Comparison of ENCODE assay signal across 25 mouse cellular contexts in the genomic region with DNA sequence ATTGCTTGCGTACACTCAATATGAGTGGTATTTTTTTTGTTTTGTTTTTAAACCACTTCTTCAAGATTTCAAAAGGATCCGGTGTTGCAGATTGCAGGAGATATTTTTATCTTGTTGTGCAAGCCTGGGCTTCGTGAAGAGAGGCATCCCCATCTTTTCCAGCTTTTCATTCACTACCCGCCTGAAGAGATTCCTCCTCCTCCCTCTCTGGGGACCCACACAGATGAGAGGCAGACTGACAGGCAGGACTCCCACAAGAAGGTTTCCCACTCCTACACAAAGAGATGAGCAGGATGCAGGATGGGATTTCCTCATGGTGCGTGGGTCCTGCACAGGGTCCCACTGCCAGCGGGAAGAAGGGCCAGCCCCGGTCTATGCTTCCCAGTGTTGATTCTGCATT.
A peak's percentile ranks its signal among the peaks of the same experiment; 100 is the strongest.
DNase-seq lines count a peak whose midpoint lies in the region; ATAC-seq and TF ChIP-seq lines count a peak whose summit lies in the region.
"Had no signal": no experiment of that assay in that cellular context is flagged by ENCODE, and none has a peak within 500 bp of the region (broad histone marks: within the 10 kb centered on the region; RNA-seq: fewer than 3 reads in every experiment).

No protein-coding gene starts in this region.

- no peaks in the 10 kb centered on the region for H3K27me3 ChIP-seq in hindbrain, embryonic 13.5 days
- H3K27me3 ChIP-seq in hindbrain, embryonic 11.5 days (ENCODE audit: control insufficient read depth, insufficient read depth, low read length), result no peaks in the 10 kb centered on the region
- H3K27me3 ChIP-seq in midbrain, embryonic 13.5 days, result no peaks in the 10 kb centered on the region
- no peaks in the 10 kb centered on the region for H3K27me3 ChIP-seq in midbrain, embryonic 15.5 days (replicated peaks)
- H3K27me3 ChIP-seq in limb, embryonic 10.5 days (ENCODE audit: low read depth, poor library complexity, severe bottlenecking), result no peaks in the 10 kb centered on the region
- H3K27me3 ChIP-seq: embryonic facial prominence, embryonic 12.5 days; limb, embryonic 12.5 days; liver, embryonic 15.5 days; lung, embryonic 15.5 days; Patski had no signal

- H3K36me3 ChIP-seq in hindbrain, embryonic 13.5 days, result no peaks in the 10 kb centered on the region
- no peaks in the 10 kb centered on the region for H3K36me3 ChIP-seq in hindbrain, embryonic 11.5 days (ENCODE audit: control insufficient read depth, insufficient read depth, low read length)
- no peaks in the 10 kb centered on the region for H3K36me3 ChIP-seq in midbrain, embryonic 13.5 days
- no peaks in the 10 kb centered on the region for H3K36me3 ChIP-seq in midbrain, embryonic 15.5 days (replicated peaks)
- no peaks in the 10 kb centered on the region for H3K36me3 ChIP-seq in limb, embryonic 10.5 days
- H3K36me3 ChIP-seq: embryonic facial prominence, embryonic 12.5 days; limb, embryonic 12.5 days; liver, embryonic 15.5 days; lung, embryonic 15.5 days; midbrain, embryonic 10.5 days had no signal

- no peak overlapping the region for H3K4me3 ChIP-seq in hindbrain, embryonic 13.5 days
- H3K4me3 ChIP-seq in hindbrain, embryonic 11.5 days (ENCODE audit: low read depth, low read length), result no peak overlapping the region
- H3K4me3 ChIP-seq in midbrain, embryonic 13.5 days (replicated peaks), result no peak overlapping the region
- no peak overlapping the region for H3K4me3 ChIP-seq in midbrain, embryonic 15.5 days
- no peak overlapping the region for H3K4me3 ChIP-seq in limb, embryonic 10.5 days
- H3K4me3 ChIP-seq: embryonic facial prominence, embryonic 12.5 days; limb, embryonic 12.5 days; liver, embryonic 15.5 days; lung, embryonic 15.5 days; midbrain, embryonic 10.5 days had no signal

- no peaks in the 10 kb centered on the region for H3K9me3 ChIP-seq in hindbrain, embryonic 13.5 days
- no peaks in the 10 kb centered on the region for H3K9me3 ChIP-seq in hindbrain, embryonic 11.5 days (ENCODE audit: control insufficient read depth, low read length)
- H3K9me3 ChIP-seq in midbrain, embryonic 13.5 days, result 0 out of 2 replicates have a peak, but pooled peaks cover under 1% of the 10 kb centered on the region
- no peaks in the 10 kb centered on the region for H3K9me3 ChIP-seq in midbrain, embryonic 15.5 days
- H3K9me3 ChIP-seq in limb, embryonic 10.5 days (replicated peaks), result no peaks in the 10 kb centered on the region
- H3K9me3 ChIP-seq: embryonic facial prominence, embryonic 12.5 days; limb, embryonic 12.5 days; liver, embryonic 15.5 days; lung, embryonic 15.5 days; midbrain, embryonic 10.5 days had no signal

- TF ChIP-seq CTCF in brain, embryonic 14.5 days (IDR thresholded peaks at IDR 0.05; ENCODE audit: borderline replicate concordance, extremely low read depth, insufficient read depth, insufficient read length), result no peak

- 81% methylated on average over 7 of the region's 7 CpGs for WGBS in hindbrain, embryonic 13.5 days
- 85% methylated on average over 7 of the region's 7 CpGs for WGBS in hindbrain, embryonic 11.5 days
- 81% methylated on average over 7 of the region's 7 CpGs for WGBS in midbrain, embryonic 13.5 days
- 71% methylated on average over 7 of the region's 7 CpGs for WGBS in midbrain, embryonic 15.5 days
- WGBS in limb, embryonic 10.5 days, result 93% methylated on average over 7 of the region's 7 CpGs

- DNase-seq in frontal cortex, postnatal 10 days (ENCODE audit: low spot score in 2 of 2), result no peak
- no peak for DNase-seq in hindbrain, embryonic 11.5 days (ENCODE audit: low spot score)
- peak; percentile 47 for DNase-seq in brain, embryonic 14.5 days (ENCODE audit: low read depth)
- no peak for DNase-seq in limb, embryonic 10.5 days (ENCODE audit: low spot score)
- DNase-seq: adrenal gland, postnatal 10 days; cerebellum, adult 11-12 months; cerebellum, adult 9-11 months; embryo, embryonic 11 days; kidney, adult 8-10 months; kidney, postnatal 4 days; layer of hippocampus, adult 9-11 months; retina, postnatal 1 day; thymus, postnatal 4 days had no signal

- no peak for TF ChIP-seq POLR2A in brain, embryonic 14.5 days (IDR thresholded peaks at IDR 0.05; ENCODE audit: borderline replicate concordance, extremely low read depth, insufficient read depth, insufficient read length, poor library complexity, severe bottlenecking)

- peak; percentile 57 for ATAC-seq in frontal cortex, adult (ENCODE audit: low TSS enrichment)
- no peak for ATAC-seq in hindbrain, embryonic 13.5 days (ENCODE audit: low FRiP score)
- ATAC-seq in hindbrain, embryonic 11.5 days (ENCODE audit: low FRiP score), result no peak
- ATAC-seq in midbrain, embryonic 13.5 days, result no peak
- no peak for ATAC-seq in midbrain, embryonic 15.5 days (replicated peaks)
- ATAC-seq: intestine, embryonic 16.5 days; Patski had no signal

- H3K9ac ChIP-seq in hindbrain, embryonic 13.5 days, result 0 out of 2 replicates have a peak overlapping the region, but pooled peaks have one; percentile 39
- H3K9ac ChIP-seq in hindbrain, embryonic 11.5 days (ENCODE audit: low read depth, low read length), result no peak overlapping the region
- H3K9ac ChIP-seq in midbrain, embryonic 13.5 days (replicated peaks), result no peak overlapping the region; the same call in 1 of the 2 replicates
- no peak overlapping the region for H3K9ac ChIP-seq in midbrain, embryonic 15.5 days
- H3K9ac ChIP-seq: embryonic facial prominence, embryonic 12.5 days; limb, embryonic 12.5 days; liver, embryonic 15.5 days; lung, embryonic 15.5 days had no signal

- H3K4me2 ChIP-seq in hindbrain, embryonic 13.5 days, result no peak overlapping the region
- no peak overlapping the region for H3K4me2 ChIP-seq in hindbrain, embryonic 11.5 days (replicated peaks; ENCODE audit: low read depth, low read length)
- H3K4me2 ChIP-seq in midbrain, embryonic 13.5 days (replicated peaks), result no peak overlapping the region
- no peak overlapping the region for H3K4me2 ChIP-seq in midbrain, embryonic 15.5 days
- H3K4me2 ChIP-seq: embryonic facial prominence, embryonic 12.5 days; limb, embryonic 12.5 days; liver, embryonic 15.5 days; lung, embryonic 15.5 days had no signal

- peak overlapping the region; percentile 58 for H3K27ac ChIP-seq in hindbrain, embryonic 13.5 days
- no peak overlapping the region for H3K27ac ChIP-seq in hindbrain, embryonic 11.5 days (ENCODE audit: low read depth, low read length)
- H3K27ac ChIP-seq in midbrain, embryonic 13.5 days, result peak overlapping the region; percentile 6; the same call in 1 of the 2 replicates
- no peak overlapping the region for H3K27ac ChIP-seq in midbrain, embryonic 15.5 days
- H3K27ac ChIP-seq in limb, embryonic 10.5 days, result no peak overlapping the region
- H3K27ac ChIP-seq: embryonic facial prominence, embryonic 12.5 days; kidney, postnatal 0 days; limb, embryonic 12.5 days; liver, embryonic 15.5 days; lung, embryonic 15.5 days; midbrain, embryonic 10.5 days had no signal

- peaks cover 51% of the 10 kb centered on the region for H3K4me1 ChIP-seq in hindbrain, embryonic 13.5 days (replicated peaks)
- H3K4me1 ChIP-seq in hindbrain, embryonic 11.5 days (replicated peaks; ENCODE audit: control insufficient read depth, insufficient read depth, low read length), result peaks cover 6% of the 10 kb centered on the region; the same call in 1 of the 2 replicates
- H3K4me1 ChIP-seq in midbrain, embryonic 13.5 days (replicated peaks), result peaks cover 50% of the 10 kb centered on the region
- peaks cover 25% of the 10 kb centered on the region for H3K4me1 ChIP-seq in midbrain, embryonic 15.5 days
- H3K4me1 ChIP-seq in limb, embryonic 10.5 days, result peaks cover 21% of the 10 kb centered on the region

Comparison
In these comparisons a context has a peak if more than half of its experiments do, and no peak if none do; other contexts are left out.
1. H3K27ac ChIP-seq: peak in hindbrain, embryonic 13.5 days (single experiment) and midbrain, embryonic 13.5 days (single experiment); none in hindbrain, embryonic 11.5 days (single experiment), midbrain, embryonic 15.5 days (single experiment) and limb, embryonic 10.5 days (single experiment).